Mouse (Mus musculus) yolk sac, embryonic 10.5 days (tissue): ENCODE data around the gene E130311K13Rik.

Source experiments
- DNase-seq: peaks from one replicate; pipeline ENCODE4 v3.0.0-alpha.2; 2017; ENCODE audit warnings: low spot score

E130311K13Rik gene

GRCm38 (mm10) chr3:63895786-63896185, 33.5 kb downstream of the E130311K13Rik start:
- DNase-seq, result no peak

- DNase-seq, result peak; percentile 58
Observed at GRCm38 (mm10) chr3:63893677-63894076, 35.6 kb downstream of the E130311K13Rik start.

- no peak for DNase-seq
Observed at GRCm38 (mm10) chr3:63892154-63892553, 37.1 kb downstream of the E130311K13Rik start.

DNA sequence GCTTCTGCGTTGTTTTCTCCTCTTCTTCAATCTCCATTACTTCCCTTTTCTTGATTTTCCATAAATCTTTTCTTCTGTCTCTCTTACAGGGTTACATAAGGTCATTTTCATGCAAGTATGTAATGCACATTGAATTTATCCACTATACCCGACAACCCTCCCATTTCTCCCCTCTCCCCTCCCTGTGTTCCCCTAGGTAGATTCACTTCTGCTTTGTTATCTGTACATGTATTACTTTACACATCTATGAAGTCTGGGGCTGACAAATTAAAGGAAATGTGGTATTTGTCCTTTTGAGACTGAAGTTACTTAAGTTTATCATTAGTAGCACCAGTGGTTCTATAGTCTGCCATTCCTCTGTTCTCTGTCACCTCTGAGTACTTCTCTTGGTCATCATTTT, 48.2 kb downstream of the E130311K13Rik start:
- no peak for DNase-seq

DNA sequence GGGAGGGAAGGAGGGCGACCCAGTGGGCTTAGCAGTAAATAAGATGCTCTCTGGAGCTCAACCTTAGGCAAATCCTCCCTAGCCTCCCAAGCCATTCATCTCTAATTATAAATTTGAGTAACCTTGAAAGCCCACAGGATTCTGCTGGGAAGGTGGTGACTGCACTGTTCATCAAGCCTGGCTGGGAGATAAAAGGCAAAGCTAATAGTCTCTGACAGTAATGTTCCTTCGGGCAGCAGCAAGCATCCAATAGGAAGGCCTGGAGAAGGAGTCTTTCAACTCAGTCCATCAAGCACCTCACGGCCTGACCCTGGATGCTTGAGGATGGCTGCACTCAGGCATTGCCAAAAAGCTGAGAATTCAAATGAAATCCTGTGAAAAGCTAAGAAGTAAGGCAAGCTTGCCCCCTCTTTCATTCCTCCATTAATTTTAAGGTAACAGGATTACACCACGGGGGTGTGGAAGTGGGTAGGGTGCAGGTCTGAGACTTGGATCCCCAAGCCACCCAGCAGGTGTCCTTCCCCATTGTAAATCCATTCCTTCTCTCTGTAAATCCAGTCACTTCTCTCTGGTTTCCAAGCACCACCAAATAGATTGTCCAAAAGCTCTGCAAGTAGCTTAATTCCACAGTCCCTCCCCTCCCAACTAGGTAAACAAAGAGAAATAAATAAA, 50.1 kb downstream of the E130311K13Rik start:
- no peak for DNase-seq

DNA sequence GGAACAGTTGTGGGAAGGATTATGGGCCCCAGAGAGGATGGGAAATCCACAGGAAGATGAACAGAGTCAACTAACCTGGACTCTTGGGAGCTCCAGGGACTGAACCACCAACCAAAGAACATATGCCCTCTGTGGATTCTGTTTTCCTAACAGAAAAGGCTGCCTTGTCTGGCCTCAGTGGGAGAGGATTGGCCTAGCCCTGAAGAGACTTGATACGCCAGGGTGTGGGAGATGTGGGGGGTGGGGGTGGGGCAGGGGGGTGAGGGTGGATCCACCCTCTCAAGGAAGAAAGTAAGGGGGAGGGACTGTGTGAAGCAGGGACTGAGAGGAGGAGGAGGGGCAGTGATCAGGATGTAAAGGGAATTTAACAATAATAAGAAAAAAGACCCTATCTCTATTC, 56.5 kb downstream of the E130311K13Rik start:
- no peak for DNase-seq

DNA sequence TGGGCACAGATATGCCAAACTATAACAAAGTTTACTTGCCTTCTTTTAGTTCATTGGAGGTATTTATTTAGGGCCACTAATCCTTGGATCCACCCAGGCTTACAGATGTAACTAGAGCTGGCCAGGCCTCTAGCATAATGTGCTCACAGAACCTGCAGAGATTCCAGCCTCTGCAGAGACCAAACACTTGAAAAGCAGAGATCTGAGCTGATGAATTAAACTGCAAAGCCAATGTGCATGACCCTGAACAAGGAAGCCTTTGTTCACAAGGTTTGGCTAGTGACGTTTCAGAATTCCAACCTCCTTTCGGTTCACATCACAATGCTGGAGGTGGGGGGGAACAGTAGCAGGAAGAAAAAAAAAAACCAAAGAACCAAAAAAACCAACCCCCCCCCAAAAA, 58.0 kb downstream of the E130311K13Rik start:
- no peak for DNase-seq

GRCm38 (mm10) chr3:63868285-63868684, 61.0 kb downstream of the E130311K13Rik start:
- DNase-seq, result no peak

GRCm38 (mm10) chr3:63865069-63865468, 64.2 kb downstream of the E130311K13Rik start:
- DNase-seq, result no peak
